Mouse (Mus musculus) liver, postnatal 0 days (tissue): Measurements from ENCODE around the gene Hils1.

ENCODE experiments used
- CTCF ChIP-seq: sonication (generic); IDR thresholded peaks from 2 replicates; pipeline ENCODE4 v1.5.1; 2016; ENCODE audit warnings: antibody characterized with exemption, low read depth
- EP300 ChIP-seq: IDR thresholded peaks from 2 replicates; pipeline ENCODE4 v1.6.1; 2016; ENCODE audit warnings: antibody characterized with exemption, low read depth, mild to moderate bottlenecking

GRCm38 (mm10) chr11:94945236-94945635, 22.2 kb upstream of the Hils1 start:
- TF ChIP-seq CTCF (no peak), EP300 (no peak)
